Mouse (Mus musculus): ENCODE results near the gene Phldb2. TPM values are rescaled to one million over a fixed set of nuclear protein-coding genes. Genes with fewer than 3 reads are reported as not detected.

Phldb2 gene
- total RNA-seq (2021) = 1 to 10 TPM; 3.8 to 4.0 TPM
- long read RNA-seq, full-length matches to known transcripts = 2 of 7 reads
- long read RNA-seq, partial matches to known transcripts = 0 of 7 reads
- long read RNA-seq, other reads (novel, unspliced or antisense) = 5 of 7 reads

DNA sequence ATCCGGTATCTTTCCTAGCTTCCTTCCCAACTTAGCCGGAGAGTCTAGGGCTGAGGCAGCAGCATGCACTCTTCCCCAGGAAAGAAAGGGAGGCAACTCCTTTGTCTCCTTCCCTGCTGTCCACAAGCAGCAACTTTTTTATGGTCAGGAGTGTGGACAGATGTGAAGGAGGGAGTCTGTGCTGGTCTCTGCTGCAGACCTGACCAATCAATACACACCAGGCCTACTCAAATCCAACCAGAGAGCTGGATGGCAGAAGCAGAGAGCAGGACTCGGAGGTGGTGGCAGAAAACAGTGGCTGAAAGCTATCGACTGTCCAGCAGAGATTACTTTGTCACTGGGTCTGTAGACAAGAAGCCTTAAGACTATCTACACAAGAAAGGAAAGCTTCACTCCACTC, at the start of gene Phldb2:
Phldb2 (minus strand) TSS at position 205 of the 400 bp plus-strand sequence.
- DNase-seq (ENCODE audit: low spot score in 2 of 2) = no peak

DNA sequence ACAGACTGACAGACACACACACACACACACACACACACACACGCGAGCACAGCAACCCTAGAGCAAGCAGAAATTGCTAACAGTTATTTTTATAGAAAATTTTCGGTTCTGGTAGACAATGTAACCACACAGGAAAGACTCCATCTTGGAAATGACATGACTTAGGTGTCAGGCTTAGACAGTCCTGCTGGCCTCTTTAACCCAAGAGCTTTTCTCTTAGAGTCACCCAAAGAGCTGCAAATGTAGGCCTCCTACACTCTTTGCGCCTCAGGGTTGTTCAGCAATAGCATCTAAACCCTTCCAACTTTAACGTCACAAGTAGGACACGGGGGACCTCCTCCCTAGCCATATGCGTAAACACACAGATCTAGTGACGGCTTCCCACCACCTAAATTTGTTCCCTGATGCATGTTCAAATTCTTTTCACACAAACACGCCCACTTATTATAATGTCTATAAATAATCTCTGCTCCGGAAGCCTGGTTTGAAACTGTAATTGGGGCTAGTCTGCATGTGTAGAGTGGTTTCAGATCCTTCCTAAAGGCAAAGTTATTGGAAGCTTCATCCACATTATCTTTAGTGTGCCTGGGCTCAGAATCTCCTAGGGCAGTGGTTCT, 48.3 kb upstream of the Phldb2 start:
- DNase-seq (ENCODE audit: low spot score in 2 of 2) = no peak

DNA sequence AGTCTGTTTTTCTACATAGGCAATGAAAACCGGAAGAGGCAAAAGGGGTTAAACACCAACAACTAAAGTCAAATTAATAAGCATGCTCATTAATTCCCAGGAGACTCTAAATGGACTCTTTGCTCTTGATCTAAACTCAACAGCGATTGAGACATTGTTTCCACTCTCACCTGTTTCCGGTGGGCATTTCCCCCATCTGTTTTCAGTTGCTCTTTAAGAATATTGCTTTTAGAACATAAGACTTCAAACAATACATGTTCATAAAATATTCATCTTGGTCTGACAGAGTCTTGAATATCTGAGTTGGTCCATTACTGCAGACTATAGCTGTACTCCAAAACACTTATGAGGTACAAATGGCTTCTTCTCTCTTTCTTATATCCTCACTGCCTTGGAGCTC, 47.6 kb upstream of the Phldb2 start:
- DNase-seq (ENCODE audit: low spot score in 2 of 2) = no peak

- DNase-seq (ENCODE audit: low spot score in 2 of 2) = no peak
Measured at GRCm38 (mm10) chr16:45999374-46000191, 46.2 kb upstream of the Phldb2 start.

- DNase-seq (ENCODE audit: low spot score in 2 of 2) = no peak
Measured at GRCm38 (mm10) chr16:45998231-45998630, 44.8 kb upstream of the Phldb2 start.

DNA sequence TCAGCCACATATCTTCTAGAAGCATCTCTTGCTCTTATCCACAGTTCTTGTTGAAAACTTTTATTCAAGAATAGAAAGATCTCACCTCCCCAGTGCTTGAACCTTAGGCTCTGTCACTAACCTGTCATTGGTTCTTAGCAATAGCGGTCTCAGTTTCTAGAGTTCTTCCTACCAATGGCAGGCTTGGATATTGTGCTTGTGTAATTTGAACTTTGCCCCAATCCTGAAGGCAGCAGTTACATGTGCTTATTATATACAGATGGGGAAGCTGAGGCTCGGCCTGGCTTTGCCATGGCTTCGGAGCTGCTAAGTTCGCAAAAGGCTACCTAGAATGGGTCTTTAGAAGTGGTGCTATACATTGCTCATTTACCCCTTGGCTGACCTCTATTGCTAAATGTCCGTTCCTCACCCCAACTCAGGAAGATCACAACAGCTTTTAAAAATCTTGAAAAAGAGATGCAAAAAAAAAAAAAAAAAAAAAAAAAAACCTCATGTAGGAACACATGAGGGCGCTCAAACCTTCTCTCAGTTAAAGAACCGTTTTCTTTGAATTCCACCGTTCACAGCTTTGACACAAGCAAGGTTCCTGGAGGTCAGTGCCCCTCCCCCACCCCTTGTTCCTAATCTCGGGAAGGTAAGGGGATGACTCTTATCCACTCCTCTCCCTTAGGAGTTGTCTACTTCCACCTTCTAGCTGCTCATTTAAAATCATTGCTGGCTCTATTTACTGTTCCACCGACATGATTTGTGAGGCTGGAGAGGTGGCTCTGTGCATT, 37.7 kb upstream of the Phldb2 start:
- DNase-seq (ENCODE audit: low spot score in 2 of 2) = no peak

DNA sequence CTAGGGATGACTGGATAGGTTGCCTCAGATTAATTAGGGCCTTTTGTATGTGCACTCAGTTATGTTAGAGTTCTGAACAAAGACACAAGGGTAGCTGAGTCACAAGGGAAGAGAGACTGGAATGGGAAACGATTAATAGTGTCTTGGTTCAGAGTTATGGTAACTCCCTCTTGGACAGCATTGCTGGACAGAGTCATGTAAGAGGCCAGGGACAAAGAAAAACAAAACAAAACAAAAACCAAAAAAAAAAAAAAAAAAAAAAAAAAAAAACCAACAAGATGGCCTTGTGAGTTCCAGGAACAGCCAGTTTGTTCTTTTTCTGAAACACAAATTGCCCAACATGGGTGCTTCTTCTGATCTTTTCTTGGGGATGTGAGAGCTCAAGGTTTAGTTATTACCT, 32.8 kb upstream of the Phldb2 start:
- DNase-seq (ENCODE audit: low spot score in 2 of 2) = no peak

DNA sequence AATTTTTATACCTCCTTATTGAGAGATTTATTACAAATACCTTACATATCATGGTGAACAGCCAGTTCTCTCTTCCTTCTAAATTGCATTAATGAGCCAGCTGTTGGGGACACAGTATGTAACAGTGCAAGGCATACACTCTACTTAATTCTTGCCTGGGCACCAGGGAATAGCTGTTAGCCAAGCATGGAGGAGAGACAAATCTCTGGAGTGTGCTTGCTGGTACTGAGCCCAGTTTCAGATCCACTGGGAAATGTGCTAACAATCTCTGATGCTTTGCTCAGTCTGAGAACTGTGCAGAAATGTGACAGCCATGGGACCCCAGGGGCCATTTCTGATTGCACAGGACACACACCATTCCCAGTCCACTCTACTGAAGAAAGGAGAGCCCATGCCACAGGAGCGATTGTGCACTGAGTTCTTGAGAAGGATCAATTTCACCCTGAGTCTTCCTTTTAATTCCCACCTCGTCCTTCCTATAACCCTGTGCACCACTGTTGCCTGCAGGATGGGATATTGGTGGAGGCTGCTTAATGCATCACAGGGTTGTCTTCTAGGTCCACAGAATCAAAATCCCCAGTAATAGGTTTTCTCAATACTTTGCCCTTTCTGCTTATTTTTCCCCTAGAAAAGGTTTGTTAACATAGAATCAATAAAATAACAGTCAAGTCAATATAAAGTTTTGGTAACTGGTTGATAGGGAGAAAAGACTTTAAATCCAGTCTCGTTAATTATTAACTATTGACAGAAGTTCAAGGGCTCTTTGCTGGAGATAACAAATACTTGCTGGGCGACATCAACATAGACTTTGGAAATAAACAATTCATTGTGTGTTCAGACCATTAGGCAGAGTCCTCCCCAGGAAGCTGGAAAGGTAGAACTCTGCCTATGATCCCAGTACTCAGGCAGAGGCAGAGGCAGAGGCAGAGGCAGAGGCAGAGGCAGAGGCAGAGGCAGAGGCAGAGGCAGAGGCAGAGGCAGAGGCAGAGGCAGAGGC, 31.5 kb upstream of the Phldb2 start:
- no peak for DNase-seq (ENCODE audit: low spot score in 2 of 2)

- DNase-seq (ENCODE audit: low spot score in 2 of 2) = no peak
Measured at GRCm38 (mm10) chr16:45976251-45976650, 22.9 kb upstream of the Phldb2 start.

GRCm38 (mm10) chr16:45973959-45974686, 20.7 kb upstream of the Phldb2 start:
- DNase-seq (ENCODE audit: low spot score in 2 of 2) = peak in 1 of 2 experiments; percentile 9

- no peak for DNase-seq (ENCODE audit: low spot score in 2 of 2)
Measured at GRCm38 (mm10) chr16:45970187-45970586, 16.8 kb upstream of the Phldb2 start.

- DNase-seq (ENCODE audit: low spot score in 2 of 2) = no peak
Measured at GRCm38 (mm10) chr16:45968716-45969115, 15.3 kb upstream of the Phldb2 start.

DNA sequence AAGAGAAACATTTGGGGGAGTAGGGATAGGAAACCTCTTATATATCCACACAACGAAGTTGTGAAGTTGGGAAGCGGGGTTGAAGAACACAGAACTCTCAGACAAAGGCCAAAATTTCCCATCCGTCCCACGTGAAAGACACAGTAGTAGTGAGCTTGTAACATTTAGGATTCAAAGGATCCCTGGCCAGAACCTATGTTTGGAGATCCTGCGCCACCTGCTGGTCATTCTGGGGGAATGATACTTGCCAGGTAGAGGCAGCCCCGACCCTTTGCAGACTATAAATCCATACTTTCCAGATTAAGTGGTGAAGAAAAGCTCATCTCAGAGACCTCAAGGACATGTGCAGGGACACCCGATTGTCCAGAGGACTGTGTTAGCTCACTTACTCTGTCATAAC, 14.1 kb upstream of the Phldb2 start:
- DNase-seq (ENCODE audit: low spot score in 2 of 2) = peak; percentile 13 to 82

- DNase-seq (ENCODE audit: low spot score in 2 of 2) = no peak
Measured at GRCm38 (mm10) chr16:45966604-45967003, 13.2 kb upstream of the Phldb2 start.

DNA sequence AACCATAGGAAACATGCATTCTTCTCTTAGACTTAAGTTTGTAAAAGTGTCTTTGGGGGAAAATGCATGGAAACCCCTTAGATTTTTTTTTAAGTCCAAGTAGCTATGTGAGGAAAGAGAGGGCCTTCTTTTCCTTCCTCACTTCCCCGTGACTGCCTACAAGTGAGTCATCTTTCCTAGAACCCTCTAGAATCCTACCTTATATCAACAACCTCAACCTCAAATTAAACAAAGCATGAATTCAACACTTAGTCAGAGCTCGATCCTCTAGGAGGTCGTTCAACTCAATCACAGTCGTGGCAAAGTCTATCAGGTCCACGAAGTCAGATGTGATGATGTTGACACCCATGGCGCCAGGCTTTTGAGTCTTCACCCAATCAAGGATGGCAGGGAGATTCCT, 11.4 kb upstream of the Phldb2 start:
- DNase-seq (ENCODE audit: low spot score in 2 of 2) = no peak

DNA sequence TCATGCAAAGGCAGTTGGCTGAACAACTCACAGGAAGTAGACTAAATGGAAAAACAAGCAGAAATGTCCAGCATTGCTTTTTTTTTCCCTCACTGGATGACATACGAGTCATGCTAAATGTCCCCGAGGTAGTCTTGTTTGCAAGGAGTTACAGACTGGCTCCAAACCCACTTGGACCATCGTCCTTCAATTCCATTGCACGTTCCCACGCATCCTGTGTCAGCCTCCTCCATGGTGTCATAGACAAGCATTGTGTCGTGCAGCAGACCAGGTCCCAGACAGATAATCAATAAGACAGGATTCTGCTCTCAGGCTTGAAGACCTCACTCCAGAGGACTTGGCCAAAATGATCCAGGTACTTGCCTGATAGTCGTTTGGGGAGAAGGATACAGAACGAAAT, 10.4 kb upstream of the Phldb2 start:
- no peak for DNase-seq (ENCODE audit: low spot score in 2 of 2)

GRCm38 (mm10) chr16:45963088-45963487, 9.7 kb upstream of the Phldb2 start:
- no peak for DNase-seq (ENCODE audit: low spot score in 2 of 2)

GRCm38 (mm10) chr16:45960978-45961377, 7.6 kb upstream of the Phldb2 start:
- no peak for DNase-seq (ENCODE audit: low spot score in 2 of 2)

DNA sequence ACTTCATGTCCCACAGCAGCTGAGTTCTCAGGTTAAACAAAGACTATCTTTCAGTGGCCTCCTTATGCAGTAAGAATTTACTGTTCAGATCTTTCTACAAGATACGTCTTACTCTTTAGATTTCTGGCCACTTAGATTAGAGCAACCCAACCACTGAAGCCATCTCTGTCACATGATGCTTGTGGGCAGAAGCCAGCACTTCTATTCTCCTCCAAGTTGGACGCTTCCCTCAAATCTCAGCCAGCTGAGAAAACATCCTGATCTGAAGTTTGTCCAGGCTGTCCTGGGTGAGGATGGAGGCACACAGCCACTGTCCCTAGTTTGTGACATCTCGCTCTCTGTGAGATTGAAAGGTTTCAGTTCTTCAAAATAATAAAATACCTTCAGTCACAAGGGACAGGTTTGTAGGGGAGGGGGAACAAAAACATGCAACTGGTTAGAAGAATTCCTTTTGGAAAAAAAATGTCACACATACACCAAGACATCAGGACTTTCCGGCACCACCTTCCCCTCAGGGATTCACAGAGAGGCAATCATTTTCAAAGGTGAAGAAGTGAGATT, 3.1 kb upstream of the Phldb2 start:
- no peak for DNase-seq (ENCODE audit: low spot score in 2 of 2)

- DNase-seq (ENCODE audit: low spot score in 2 of 2) = no peak
Measured at GRCm38 (mm10) chr16:45952501-45952900, 897 bp downstream of the Phldb2 start.
